In genomic region chrX:96107427-96108291, GRCm38 (mm10) we compare ENCODE assay signal across 9 mouse cellular contexts. TPM values are rescaled to one million over a fixed set of nuclear protein-coding genes. Genes with fewer than 3 reads are reported as not detected.
A peak's percentile ranks its signal among the peaks of the same experiment; 100 is the strongest.
DNase-seq lines count a peak whose midpoint lies in the region; ATAC-seq lines count a peak whose summit lies in the region.
"Had no signal": no experiment of that assay in that cellular context is flagged by ENCODE, and none has a peak within 500 bp of the region (broad histone marks: within the 10 kb centered on the region; RNA-seq: fewer than 3 reads in every experiment).

No protein-coding gene starts in this region.

- peak; percentile 43 for DNase-seq in kidney, adult 18-20 months
- peak; percentile 39 to 51 for DNase-seq in cerebellum, postnatal 10 days
- DNase-seq in lung, postnatal 14 days: peak; percentile 48
- no peak for DNase-seq in layer of hippocampus, adult 11-12 months (ENCODE audit: low spot score)
- no peak for DNase-seq in thymus, postnatal 14 days
- no peak for DNase-seq in thymus, postnatal 4 days
- DNase-seq: thymus, postnatal 25 days had no signal

- H3K4me1 ChIP-seq in kidney, embryonic 16.5 days (ENCODE audit: insufficient read depth, low read length): no peaks in the 10 kb centered on the region
- H3K4me1 ChIP-seq in heart, embryonic 16.5 days (ENCODE audit: control insufficient read depth, insufficient read depth, low read length): peaks cover 2% of the 10 kb centered on the region; the same call in 1 of the 2 replicates

- H3K4me2 ChIP-seq in kidney, embryonic 16.5 days (replicated peaks; ENCODE audit: low read depth, low read length): no peak overlapping the region
- H3K4me2 ChIP-seq in heart, embryonic 16.5 days (ENCODE audit: low read depth, low read length): no peak overlapping the region

- no peak overlapping the region for H3K27ac ChIP-seq in kidney, embryonic 16.5 days (ENCODE audit: low read length)
- H3K27ac ChIP-seq in heart, embryonic 16.5 days (ENCODE audit: low read length): peak overlapping the region; percentile 45

- ATAC-seq in kidney, embryonic 16.5 days (ENCODE audit: low FRiP score, low TSS enrichment): no peak
- peak; percentile 23; the same call in 1 of the 2 replicates for ATAC-seq in heart, embryonic 16.5 days (replicated peaks; ENCODE audit: extremely low read depth, insufficient read depth, low FRiP score)

- no peaks in the 10 kb centered on the region; the same call in 1 of the 2 replicates for H3K27me3 ChIP-seq in kidney, embryonic 16.5 days (ENCODE audit: insufficient read depth, low read length)
- H3K27me3 ChIP-seq in heart, embryonic 16.5 days (ENCODE audit: control insufficient read depth, insufficient read depth, low read length): no peaks in the 10 kb centered on the region

- H3K4me3 ChIP-seq in kidney, embryonic 16.5 days (ENCODE audit: low read length): no peak overlapping the region
- H3K4me3 ChIP-seq in heart, embryonic 16.5 days (ENCODE audit: low read length): no peak overlapping the region

- H3K9me3 ChIP-seq in kidney, embryonic 16.5 days (ENCODE audit: low read length): no peaks in the 10 kb centered on the region
- H3K9me3 ChIP-seq in heart, embryonic 16.5 days (replicated peaks; ENCODE audit: control insufficient read depth, low read length): no peaks in the 10 kb centered on the region

- H3K36me3 ChIP-seq in kidney, embryonic 16.5 days (ENCODE audit: insufficient read depth, low read length): no peaks in the 10 kb centered on the region
- H3K36me3 ChIP-seq in heart, embryonic 16.5 days (ENCODE audit: control insufficient read depth, insufficient read depth): no peaks in the 10 kb centered on the region

- H3K9ac ChIP-seq in kidney, embryonic 16.5 days (replicated peaks; ENCODE audit: low read length): no peak overlapping the region
- H3K9ac ChIP-seq in heart, embryonic 16.5 days (ENCODE audit: low read length): no peak overlapping the region

- WGBS in kidney, embryonic 16.5 days: 64% methylated on average over 3 of the region's 3 CpGs
- WGBS in heart, embryonic 16.5 days: 45% methylated on average over 3 of the region's 3 CpGs

RNA-seq across cellular contexts. Expression of gene Msn, which starts 11.8 kb away (rescaled TPM):
- polyA plus RNA-seq in kidney, embryonic 16.5 days (2015; fragmentation: Nextera tagmentation; extraction: Ambion mirVana): 140 and 149 TPM in 2 replicates
- 192 and 203 TPM in 2 replicates for polyA plus RNA-seq in heart, embryonic 16.5 days (2015; fragmentation: Nextera tagmentation; extraction: Ambion mirVana)

Comparison
In these comparisons a context has a peak if more than half of its experiments do, and no peak if none do; other contexts are left out.
1. DNase-seq: peak in kidney, adult 18-20 months (single experiment), cerebellum, postnatal 10 days (2 of 2) and lung, postnatal 14 days (single experiment); none in layer of hippocampus, adult 11-12 months (single experiment), thymus, postnatal 14 days (single experiment) and thymus, postnatal 4 days (single experiment).